Mouse (Mus musculus) lung, adult 18-20 months (tissue): Measurements from ENCODE around the gene Fam13c.

Source experiments
- DNase-seq, 2 experiments: peaks; one replicate each; pipeline ENCODE4 v3.0.0; 2022; ENCODE audit warnings: mixed read lengths in 2 of 2

The Fam13c gene

DNA sequence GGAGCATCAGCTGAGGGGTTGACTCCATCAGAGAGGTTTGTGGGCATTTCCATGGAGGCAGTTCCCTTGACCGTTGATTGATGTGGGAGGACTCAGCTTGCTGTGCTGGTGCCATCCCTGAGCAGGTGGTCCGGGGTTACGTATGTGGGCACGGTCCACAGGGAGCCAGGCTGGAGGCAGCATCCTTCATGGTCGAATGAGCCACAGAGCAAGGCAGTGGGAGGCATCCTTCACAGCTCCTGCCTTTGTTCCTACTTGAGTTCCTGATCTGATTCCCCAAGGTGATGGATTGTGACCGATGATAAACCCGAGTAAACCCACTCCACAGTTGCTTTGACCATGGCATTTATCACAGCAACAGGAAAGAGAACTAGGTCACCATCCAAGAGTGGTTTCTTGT is 25.4 kb downstream of the Fam13c start:
- DNase-seq: no peak

DNA sequence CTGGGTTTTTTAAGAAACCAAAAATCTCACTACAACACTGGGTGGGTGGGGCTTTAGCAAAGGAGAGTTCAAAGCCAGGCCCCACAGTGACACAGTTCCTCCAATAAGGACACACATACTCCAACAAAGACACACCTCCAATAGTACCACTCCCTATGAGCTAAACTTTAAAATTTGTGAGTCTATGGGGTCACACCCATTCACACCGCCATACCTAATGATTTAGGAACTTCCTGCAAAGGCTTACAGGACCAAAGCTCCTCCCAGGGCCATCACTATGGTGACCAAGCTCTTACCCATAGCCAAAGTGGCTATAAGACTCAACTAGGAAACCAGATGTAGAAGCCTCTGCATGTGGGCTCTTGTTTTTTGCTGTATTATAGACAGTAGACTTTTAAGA is 30.6 kb downstream of the Fam13c start:
- DNase-seq: no peak

DNA sequence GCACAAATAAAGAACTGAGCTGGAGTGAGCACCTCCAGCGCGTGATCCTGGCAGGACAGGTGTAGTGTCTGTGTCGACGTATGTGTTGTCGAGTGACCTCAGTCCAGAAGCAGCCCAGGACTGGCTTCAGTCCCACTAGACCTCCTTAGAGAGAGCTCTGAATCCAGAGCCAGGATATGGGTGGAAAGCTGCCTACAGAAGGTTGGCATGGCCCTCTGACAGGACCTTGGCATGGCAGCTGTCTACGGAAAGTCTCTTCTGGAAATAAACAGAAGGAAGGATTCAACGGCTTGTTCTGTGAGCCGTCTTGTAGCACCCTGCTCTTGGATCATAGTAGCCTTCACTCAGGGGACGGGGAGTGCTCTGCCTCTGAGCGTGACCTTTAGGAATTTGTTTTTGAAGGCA is 37.5 kb downstream of the Fam13c start:
- DNase-seq: peak; percentile 17 to 23

DNA sequence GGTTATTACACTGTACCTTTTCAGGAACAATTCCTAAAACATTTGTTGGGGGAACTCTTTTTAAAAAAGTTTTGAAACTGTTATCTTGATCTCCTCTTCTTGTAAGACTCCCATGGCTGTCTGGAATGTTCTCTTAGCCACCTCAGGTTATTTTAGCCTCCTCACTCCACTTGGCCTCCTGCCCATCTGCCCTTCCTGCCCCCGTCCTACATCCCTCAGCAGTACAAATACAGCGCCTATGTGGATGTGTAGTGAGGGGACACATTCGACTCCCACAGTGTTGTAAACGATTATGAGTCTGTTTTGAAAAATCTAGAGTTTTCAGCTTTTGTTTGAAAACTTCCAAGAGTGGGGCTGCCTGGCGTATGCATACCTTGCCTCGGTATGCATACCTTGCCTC is 43.5 kb downstream of the Fam13c start:
- no peak for DNase-seq

DNA sequence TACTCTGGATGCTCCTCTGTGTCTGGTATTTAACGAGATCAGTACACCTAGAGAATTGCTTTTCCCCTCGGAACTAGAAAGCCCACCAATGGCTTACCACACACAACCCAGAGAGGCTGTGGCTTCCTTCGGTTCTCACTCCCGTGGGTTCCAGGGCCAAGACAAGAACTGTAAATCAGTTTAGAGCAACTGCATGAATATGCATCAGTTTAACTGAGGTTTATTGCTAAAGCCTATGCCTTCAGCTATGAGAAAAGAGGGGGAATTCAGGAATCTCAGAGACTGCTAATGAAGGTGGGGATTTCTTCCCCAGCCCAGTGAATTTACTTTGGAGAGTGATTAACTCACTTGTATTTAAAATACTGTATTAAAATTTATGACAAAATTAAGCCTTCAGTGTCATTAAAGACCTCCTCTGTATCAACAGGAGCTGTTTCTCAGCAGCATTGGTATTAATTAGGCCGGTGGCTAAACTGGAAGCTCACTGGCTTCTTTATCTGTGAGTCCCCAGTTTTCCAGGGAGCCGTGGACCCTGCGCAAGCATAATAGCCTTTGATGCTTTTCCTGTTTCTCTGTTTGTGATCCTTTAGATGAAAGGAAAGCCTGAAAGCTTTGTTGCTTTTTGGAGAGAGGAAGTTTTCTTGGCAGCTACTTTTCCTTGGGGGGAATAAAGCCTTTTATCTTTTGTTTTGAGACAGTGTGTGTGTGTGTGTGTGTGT is 44.4 kb downstream of the Fam13c start:
- DNase-seq: no peak

DNA sequence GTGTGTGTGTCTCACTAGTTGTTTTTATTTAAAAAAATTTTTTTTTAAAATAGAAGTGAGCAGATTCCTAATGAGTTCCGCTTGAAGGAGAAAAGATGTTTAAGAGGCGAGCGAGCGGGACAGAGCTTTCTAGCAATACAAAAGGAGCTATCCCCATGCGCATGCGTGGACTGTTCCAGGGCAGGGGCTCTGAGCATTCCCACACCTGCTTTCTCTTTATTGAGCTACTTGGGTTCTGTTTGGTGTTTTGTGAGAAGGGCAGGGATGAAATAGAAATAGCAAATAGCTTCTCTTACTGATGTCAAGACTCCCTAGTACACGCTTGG is 45.0 kb downstream of the Fam13c start:
- no peak for DNase-seq

DNA sequence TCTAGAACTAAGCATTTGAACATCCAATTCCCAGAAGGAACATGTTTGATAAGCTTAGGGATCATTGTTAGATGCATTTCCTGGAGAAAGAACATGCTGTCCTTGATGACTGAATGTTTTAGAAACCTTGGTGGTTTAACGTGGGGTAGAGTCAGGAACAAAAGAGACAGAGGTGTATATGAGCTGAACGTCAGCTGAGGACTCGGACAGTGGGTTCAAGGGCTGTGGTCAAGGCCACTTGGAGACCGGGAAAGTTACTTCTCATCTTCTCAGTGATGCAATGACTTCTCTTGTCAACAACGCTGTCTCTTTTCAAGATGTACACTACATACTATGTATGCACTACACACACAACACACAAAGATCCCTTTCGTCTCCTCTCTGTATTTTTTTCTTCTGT is 46.4 kb downstream of the Fam13c start:
- DNase-seq: no peak

DNA sequence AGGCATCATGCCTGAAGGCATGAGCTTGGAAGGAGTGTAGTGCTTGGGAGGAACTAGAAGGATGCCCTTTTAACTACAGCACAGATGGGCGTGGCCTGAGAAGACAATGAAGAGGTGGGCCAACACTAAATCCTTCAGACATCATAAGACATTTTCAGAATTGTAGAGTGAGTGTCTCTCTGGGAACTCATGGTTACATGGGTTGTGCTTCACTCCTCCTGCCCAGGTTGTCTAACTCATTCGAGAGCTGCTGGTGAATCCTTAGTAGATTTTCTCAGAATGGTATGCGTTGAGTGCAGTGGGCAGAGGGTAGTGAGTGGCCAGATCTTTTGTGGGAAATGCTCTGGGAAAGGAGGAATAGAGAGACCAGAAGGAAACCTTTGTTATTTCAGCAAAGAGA is 53.6 kb downstream of the Fam13c start:
- no peak for DNase-seq

DNA sequence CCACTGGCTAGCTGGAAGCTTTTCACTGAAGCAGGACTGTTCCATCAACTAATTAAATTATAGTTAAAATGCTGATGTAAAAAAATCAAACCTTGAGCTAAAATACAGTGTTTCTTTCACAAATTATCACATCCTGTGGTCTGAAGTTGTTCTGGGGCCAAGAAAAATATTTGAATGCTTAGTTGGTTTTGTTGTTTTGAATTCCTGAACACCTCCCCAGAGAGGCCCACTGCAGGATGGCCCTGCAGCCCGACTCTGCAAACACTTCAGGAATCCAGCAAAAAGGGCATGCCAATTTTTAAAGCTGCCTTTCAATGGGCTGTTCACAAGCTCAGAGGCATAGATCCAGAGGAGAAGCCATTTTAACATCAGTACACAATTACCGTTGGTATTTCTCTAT is 54.2 kb downstream of the Fam13c start:
- DNase-seq: no peak

DNA sequence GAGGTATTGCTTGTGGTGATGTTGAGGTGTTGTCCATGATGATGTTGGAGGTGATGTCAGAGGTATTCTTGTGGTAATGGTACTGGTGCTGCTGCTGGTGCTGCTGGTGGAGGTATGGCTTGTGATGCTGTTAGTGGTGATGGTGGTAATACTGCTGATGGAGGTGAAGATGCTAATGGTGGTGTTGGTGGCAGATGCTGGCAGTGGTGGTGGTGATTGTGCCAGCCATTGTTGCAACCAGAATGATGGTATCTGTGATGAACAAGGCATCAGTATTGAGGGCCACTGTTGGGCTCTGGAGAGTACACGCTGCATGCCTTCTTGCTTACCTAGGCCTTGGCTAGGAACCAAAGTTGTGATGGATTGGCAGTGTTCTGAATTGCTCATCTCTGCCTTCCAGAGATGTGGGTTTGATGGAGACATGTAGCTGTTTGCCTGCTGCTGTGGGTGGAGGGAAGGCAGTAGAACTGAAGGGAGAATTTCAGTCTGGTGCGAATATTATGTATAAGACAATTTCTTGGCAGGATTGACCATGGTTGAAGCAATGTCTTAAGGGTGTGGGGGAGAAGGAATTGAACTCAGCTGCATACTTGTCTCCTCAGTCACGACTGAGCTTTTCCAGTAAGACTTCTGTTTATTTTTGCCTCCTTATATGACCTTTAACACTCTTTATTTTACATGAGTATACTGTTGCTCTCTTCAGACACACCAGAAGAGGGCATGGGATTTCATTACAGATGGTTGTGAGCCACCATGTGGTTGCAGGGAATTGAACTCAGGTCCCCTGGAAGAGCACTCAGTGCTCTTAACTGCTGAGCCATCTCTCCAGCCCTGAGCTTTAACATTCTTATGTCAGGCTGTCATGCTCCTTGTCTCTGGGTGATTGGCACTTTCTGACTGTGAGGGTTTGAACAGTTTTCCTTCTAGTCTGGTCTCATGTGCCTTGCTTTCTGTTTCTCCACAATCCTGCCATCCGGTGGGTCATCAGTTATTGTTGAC is 55.1 kb downstream of the Fam13c start:
- peak; percentile 13 to 20 for DNase-seq

DNA sequence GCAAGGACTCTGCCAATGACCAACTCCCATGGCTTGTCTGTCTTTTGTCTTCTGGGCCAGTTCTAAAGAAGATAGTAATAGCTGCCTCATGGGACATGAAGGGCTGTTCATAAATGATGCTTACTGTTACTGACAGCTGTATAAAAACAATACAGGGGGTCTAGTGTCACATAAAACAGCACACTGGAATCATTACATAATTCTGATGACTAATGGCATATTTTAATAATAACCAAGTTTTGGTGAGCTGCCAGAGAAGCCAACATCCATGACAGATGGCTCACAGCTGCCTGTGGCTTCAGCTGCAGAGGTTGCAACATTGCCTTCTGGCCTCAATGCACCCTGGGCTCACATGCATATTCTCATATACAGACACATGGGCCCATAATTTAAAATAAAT is 56.7 kb downstream of the Fam13c start:
- peak; percentile 17 to 47 for DNase-seq

DNA sequence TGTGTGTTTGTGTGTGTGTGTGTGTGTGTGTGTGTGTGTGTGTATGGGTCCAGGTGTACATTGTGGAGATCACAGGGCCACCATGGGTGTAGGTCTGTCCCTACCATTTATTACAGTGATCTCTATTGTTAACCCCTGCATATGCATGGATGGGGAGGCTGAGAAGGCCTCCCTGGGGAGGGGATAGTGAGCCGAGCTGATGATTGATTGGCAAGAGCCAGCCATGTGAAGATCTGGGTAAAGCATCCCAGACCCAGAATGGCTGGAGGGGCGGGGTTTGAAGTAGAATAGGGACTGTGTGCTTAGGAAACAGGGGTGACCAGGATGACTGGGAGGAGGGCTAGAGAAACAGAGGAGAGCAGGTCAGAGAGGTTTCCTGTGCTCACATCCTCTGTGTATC is 58.0 kb downstream of the Fam13c start:
- no peak for DNase-seq

DNA sequence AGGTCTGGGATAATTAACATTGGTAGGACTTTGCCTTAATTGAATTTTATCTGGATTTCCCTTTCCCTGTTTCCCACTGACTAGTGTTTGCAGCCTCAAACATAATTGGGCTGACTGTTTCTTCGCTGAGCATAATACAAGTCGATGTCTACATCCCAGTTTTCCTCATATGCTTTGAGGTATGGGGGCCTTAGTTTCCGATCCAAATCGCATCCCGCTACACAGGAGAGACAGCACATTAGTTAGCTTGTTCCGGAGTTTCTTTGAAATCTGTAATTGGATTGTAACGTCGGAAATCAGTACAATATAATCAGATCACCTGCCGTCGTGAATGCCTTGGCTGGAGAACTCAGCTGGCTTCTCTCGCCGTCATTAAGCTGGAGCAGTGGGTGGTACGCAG is 59.0 kb downstream of the Fam13c start:
- DNase-seq: no peak

DNA sequence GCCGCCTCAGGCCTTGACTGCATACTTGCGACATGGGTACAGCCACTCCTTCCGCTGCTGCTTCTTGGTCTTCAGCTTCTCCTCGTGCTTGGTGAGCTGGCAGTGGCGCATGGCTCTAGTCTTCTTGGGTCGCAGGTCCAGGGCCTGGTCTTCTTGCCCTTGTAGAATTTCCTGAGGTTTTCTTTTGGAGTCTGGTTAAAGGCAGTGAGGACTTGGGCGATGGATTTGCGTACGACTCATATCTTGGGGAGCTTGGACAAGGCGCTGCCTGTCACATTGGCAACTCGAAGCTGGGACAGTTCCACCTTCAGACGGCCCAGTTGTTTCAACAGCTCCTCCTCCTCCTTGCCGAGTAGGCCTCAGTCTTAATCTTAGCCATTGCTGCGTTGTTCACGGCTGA is 64.6 kb downstream of the Fam13c start:
- DNase-seq: no peak

DNA sequence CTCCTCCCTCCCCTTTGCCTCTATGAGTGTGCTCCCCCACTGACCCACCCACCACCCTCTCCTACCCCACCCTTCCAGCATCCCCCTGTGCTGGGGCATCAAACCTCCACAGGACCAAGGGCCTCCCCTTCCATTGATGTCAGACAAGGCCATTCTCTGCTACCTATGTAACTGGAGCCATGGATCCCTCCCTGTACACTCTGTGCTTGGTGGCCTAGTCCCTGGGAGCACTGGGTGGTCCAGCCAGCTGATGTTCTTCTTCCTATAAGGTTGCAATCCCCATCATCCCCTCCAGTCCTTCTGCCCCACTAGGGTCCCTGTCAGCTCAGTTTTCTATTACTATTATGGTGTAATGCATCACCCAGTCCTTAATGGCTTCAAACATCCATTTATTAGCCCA is 65.1 kb downstream of the Fam13c start:
- DNase-seq: no peak

DNA sequence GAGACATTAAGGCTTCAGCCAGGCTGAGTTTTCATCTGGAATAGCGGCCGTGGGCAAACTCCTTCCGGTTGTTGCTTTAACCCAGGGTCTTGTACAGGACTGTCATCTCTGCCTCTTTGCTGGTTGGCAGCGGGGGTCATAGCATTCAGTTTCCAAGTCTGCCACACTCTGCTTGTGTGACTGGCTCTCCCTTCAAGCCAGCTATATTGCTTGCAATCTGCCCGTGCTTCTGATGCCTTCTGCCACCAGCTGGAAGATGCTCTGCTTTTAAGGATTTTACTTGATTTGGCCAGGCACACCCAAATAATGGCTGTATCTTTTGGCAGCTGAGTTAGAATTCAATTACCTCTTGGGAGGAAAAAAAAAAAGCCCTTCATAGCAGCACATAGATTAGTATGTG is 65.6 kb downstream of the Fam13c start:
- DNase-seq: no peak

DNA sequence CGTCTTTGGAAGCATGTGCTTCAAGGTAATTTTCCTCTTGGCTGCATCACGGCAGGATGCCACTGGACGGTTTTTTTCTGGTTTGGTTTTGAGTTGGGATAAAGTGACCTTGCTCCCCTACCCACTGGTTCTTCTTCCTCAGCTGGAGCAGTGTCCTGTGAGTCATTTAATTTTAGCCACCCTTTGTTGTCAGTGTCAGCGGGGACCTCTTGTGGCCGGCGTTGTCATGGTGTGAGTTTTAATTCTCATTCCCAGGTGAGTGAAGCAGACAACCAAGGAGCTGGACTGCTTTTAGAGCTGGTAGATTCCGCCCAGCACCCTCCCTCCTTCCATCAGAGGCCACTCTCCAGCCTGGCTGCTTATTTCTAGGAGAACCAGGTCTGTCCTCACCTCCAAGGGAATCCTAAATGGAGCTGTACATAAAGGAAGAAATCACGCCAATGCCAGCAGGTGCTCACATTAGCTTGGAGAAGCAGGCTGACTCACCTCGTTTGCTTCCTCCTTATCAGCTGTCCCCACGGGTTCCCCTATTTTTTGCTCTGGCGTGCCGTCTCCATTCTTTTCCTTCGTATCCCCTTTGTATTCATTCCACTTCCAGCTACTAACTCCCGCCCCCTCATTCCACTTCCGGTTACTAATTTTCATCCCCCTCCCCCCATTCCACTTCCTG is 66.4 kb downstream of the Fam13c start:
- no peak for DNase-seq

DNA sequence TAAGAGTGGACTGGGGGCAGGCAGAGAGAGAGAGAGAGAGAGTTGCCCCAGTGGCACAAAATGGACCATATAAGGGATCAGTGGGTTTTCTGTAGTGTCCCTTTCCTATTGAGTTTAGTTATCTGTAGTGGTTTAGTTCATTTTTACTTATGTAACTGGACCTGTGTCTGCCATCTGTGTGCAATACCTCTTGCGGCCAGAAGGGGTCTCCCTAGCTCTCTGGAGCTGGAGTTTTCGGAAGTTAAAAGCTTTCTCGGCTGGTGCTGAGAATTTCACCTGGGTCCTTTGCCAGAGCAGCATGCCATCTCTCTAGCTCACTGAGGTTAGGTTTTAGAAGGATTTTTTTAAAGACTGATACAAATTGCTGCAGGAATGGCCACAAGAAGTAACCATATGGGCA is 67.6 kb downstream of the Fam13c start:
- DNase-seq: no peak

DNA sequence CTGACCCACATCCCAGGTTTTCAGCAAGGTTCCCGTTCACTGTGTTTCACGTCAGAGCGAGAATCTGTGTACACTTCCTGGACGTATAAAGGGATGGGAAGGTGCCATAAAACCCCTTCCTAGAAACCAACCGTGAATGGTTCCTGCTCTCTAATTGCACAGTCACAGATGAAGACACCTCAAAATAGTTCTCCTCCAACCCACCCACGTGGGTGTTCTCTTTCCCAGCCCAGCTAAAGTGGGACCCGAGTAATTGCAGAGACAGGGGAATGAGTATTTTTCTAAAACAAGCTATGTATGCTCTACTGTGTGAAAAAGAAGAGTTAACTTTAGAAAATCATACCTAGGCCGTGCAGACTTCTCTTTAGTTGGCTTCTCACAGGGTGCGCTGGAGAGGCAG is 74.6 kb downstream of the Fam13c start:
- no peak for DNase-seq

DNA sequence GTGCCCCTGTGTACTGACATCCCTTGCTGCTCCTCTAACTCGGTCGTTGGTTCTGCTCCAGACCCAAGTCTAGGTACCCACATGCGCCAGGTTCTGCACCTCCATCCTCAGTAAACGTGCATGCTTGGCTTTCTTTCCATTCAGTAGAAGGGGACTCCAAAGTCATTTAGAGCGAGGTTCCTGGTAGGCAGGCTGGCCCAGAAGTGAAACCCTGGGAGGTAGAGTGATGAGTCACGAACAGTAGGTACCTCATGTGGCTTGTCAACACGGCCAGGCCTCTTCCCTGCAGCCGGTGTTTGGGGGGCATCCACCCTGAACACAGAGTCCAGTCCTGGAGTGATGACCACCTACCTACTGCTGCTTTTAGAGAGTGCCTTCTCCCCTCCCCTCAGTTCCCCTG is 76.4 kb downstream of the Fam13c start:
- no peak for DNase-seq

DNA sequence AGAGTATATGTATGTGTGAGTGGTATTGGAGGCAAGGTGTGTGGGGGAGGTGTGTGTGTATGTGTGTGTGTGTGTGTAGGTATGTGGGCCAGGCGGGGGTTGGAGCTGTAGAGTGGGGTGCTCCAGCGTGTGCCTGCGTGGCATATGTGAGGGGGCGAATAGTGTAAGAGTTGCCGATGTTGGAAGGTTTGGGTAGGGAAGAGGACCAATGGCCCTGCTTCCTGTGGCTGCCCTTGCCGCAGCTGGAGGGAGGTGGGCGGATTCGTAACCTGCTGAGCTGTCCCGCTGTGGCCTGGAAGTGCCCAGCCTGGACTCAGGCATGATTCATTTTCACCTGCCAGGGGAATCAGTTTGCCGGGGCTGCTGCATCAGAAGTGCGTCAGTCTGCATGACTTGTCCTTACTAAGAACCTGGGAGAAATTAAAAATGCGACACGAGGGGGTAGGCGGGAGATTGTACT is 79.4 kb downstream of the Fam13c start:
- DNase-seq: no peak

DNA sequence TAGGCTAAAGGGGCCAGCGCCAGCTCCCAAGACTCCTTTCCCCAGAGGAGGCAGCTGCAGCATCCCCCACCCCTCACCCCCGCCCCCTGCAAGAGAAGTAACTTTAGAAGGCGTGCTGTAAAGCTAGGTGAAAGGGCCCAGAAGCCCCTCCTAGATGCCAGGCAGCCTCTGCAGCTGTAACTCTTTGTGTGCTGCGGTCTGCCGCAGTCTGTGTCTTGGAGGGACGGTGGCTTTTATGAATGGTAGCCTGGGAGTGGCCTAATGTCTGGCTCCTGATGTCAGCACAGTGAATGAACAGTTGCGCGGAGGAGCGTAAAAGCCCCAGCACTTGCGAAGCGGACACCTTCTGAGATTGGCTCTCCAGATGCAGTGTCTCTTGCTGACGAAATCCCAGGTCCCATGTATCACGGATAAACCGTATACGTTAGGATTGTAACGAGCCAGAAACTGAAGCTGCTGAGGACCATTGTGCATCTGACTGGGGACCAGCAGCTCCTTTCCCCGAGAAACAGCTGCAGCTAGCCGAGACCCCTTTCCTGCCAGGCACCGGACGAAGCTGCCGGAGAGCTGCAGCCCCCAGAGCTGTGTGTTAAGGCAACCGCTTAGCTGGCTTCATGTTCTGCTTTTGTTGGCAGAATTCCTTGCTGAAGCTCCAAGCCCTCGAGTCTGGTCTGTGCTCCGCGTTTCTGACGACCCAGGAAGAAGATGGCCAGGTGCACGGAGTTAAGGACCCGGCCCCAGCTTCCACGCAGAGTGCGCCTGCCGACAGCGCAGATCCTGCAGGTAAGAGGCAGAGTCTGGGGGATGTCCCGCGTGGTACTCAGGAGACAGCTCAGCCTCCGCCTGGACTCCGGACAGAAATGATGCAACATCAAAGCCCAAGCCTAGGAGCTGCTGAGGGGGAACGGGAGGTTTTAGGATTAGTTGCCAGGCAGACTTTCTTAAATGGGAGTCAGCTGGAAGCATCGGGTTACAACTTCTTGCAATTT is 80.2 kb downstream of the Fam13c start:
- peak; percentile 13 to 20 for DNase-seq
